Mouse (Mus musculus) stomach, postnatal 0 days (tissue): ENCODE results near the gene Klf12.

Source experiments
- CTCF ChIP-seq: IDR thresholded peaks from 2 replicates; pipeline ENCODE4 v1.5.1; 2016; ENCODE audit warnings: antibody characterized with exemption, low read depth, mild to moderate bottlenecking, moderate library complexity
- EP300 ChIP-seq: optimal IDR thresholded peaks from 2 replicates; pipeline ENCODE3; 2016; ENCODE audit warnings: antibody characterized with exemption

DNA sequence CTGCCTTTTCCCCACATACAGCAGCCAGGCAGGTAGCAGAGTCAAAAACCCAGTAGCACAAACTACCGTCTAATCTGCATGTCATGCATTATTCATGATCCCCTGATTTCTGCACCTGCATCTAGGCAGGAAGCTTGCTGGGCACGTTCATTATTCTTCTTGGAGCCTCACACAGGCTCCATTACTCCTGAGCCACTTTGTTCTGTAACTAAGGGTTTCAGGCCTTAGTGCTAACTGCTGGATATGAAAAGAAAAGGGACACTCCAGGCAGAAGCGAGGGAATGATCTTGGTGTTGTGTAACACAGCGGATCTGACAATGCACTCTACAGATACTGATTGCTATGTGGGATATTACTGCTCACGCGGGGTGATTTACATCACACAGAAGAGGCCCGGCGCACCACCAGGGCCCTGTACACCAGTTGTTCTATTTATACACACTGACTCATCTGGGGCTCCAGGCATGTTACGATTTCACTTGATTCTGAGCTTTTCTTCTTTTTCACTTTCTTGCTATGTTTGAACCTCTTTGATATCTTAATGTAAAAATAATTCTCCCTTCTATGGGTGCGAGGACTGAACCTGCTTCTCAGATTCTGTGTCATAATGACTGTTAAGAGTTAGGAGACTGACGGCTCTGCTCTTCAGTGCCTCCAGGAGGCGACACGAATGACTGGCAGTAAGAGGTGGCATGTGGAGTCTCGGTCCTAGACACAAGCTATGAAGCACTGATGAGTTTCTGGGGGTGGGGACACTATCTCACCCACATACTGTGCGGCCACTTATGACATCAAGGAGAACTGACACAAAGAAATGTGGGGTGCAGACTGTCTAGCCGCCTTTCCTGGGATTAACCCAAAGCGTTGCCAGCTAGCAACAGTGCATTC, 340.0 kb downstream of the Klf12 start:
- TF ChIP-seq CTCF (peak; percentile 18; the same call in 1 of the 2 replicates), EP300 (no peak)
